Mouse (Mus musculus) gastrocnemius, adult 2 months (tissue): ENCODE data around the gene Acadsb. TPM values are rescaled to one million over a fixed set of nuclear protein-coding genes. Genes with fewer than 3 reads are reported as not detected.
"Not testable (repeated sequence)": the region's sequence is repeated elsewhere in the genome, so short reads cannot be mapped to it uniquely, and the experiment has no call there.

Source experiments
- DNase-seq: peaks from one replicate; pipeline ENCODE4 v3.0.0; 2022
- H3K27ac ChIP-seq: fragments of 200-600 bp; 2 replicates; pipeline ENCODE4 v1.8.1; 2022; ENCODE audit warnings: mild to moderate bottlenecking
- H3K4me3 ChIP-seq: fragments of 200-600 bp; 2 replicates; pipeline ENCODE4 v1.8.1; 2022; ENCODE audit warnings: mild to moderate bottlenecking, moderate library complexity
- CTCF ChIP-seq: fragments of 200-600 bp; IDR thresholded peaks from 2 replicates; pipeline ENCODE4 v1.8.1; 2022; ENCODE audit warnings: antibody characterized with exemption, mild to moderate bottlenecking, moderate library complexity
- intact Hi-C: fragments of 180-260 bp; cut with DNase I; formaldehyde crosslinking; loops from one replicate; pipeline ENCODE4 v1.15.1; 2025
- total RNA-seq, 2 experiments: library from RNA; stranded (reverse); gene quantifications; 2 replicates each; pipeline ENCODE4 v1.2.3; 2021

Acadsb gene
- total RNA-seq, 2 experiments from 2014 or later: 143 to 219 TPM

DNA sequence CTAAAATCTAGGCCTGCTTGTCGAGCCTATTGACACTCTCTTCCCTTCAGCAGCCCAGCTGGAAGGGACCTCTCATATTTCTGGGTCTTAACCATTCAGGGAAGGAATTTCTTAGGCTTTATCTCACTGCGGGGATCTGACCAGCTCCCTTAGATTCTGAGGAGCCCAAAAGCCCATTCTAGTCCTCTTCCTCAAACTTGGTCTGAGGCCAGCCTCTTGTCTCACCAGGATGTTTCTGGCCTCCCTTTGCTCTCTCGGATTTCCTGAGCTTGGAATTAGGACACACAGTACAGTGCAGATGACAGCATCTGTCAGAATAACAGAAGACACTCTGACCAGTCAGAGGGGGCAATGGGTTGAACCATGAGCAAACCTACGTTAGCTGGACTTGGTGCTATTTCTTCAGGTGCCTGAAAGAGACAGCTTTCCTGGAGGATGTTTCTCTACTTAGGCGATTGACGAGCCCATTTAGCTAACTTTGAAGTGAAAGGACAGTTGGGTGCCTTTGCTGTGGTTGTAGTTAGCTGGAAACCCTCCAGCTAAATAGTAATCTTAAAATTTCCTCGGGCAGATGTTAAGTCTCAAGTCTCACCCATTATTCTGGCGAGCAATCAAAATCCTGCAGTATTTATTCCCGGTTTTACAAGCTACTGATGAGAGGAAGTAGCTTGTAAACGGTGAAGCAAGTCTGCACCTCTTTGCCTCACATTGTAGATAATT lies 980 bp downstream of the Acadsb start:
- peak; percentile 27 for DNase-seq
- H3K4me3 ChIP-seq: peak overlapping the region; percentile 74
- intact Hi-C loops: loop anchor here (2.0 to 10.0 kb wide), 2 partner anchors 49 to 143 kb away; partner anchors contain the start of gene 2310057M21Rik
- no peak for TF ChIP-seq CTCF
- H3K27ac ChIP-seq: peak overlapping the region; percentile 96

DNA sequence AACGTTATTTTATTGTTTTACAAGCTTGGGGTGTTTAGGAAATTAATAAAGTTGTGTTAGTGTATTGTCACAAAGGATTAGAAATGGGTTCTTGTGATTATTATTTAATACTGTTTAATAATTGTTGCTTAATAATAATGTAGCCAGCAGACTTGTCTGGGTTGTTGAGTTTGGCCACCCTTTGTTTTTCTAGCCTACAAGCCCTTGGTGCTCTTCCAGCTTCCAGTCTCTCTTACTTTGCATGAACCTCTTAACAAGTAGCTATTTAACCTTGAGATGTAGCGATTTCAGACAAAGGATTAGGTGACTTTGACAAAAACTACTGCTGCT lies 1.5 kb downstream of the Acadsb start:
- TF ChIP-seq CTCF: no peak
- intact Hi-C loops: loop anchor here (2.0 to 10.0 kb wide), 2 partner anchors 49 to 143 kb away; partner anchors contain the start of gene 2310057M21Rik
- DNase-seq: no peak
- Histone ChIP-seq H3K4me3 (peak overlapping the region; percentile 74), H3K27ac (no peak overlapping the region; the same call in 1 of the 2 replicates)

DNA sequence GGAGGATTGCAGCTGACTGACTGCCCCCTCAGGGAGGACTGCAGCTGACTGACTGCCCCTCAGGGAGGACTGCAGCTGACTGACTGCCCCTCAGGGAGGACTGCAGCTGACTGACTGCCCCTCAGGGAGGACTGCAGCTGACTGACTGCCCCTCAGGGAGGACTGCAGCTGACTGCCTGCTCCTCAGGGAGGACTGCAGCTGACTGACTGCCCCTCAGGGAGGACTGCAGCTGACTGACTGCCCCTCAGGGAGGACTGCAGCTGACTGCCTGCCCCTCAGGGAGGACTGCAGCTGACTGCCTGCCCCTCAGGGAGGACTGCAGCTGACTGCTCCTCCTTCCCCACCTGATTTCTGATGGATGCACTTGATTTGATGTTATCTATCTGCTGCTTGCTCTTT lies 6.3 kb downstream of the Acadsb start:
- H3K27ac ChIP-seq, H3K4me3 ChIP-seq, DNase-seq: not testable (repeated sequence)
- intact Hi-C loops: loop anchor here (10.0 kb wide), 1 partner anchor 138 kb away; no protein-coding TSS in a partner anchor

DNA sequence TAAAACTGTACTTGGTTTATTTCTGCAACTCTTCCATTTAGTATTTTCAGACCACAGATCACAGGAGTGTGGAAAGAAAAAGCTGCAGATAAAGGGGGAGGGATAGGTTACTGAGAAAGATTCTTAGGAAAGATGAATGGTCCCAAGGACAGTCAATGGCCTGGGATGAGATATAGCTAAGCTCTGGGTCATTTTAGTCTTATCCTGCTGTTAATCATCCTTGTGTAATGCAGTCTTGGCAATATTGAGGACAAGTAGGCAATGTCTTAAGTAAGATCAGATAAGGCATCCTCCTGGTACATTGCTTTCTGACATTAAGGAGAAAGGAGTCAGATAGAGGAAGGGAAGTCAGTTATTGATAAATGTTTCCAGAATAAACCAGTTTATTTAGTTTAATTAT lies 7.2 kb downstream of the Acadsb start:
- intact Hi-C loops: loop anchor here (10.0 kb wide), 1 partner anchor 137 kb away; no protein-coding TSS in a partner anchor
- Histone ChIP-seq H3K4me3 (no peak overlapping the region), H3K27ac (no peak overlapping the region)
- no peak for DNase-seq
- TF ChIP-seq CTCF: no peak

DNA sequence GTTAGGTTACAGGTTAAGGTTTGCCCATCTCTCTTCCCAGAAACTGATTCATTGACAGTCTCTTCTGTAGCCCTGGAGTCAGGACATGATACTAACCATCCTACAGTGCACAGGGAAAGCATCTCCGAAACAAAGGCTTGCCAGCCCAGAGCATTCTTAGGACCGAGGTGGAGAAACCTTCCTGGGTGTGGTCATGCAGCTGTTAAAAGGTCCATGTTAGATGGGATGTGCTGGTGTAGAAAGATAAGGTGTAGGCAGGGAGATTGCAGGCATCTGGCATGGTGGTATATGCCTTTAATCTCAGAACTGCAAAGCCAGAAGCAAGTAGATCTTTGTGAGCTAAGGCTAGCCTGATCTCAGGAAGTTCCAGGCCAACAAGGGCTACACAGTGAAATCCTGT lies 14.5 kb downstream of the Acadsb start:
- H3K27ac ChIP-seq: no peak overlapping the region
- no peak for DNase-seq
- H3K4me3 ChIP-seq: no peak overlapping the region
- intact Hi-C loops: no loop called here
- TF ChIP-seq CTCF: no peak

DNA sequence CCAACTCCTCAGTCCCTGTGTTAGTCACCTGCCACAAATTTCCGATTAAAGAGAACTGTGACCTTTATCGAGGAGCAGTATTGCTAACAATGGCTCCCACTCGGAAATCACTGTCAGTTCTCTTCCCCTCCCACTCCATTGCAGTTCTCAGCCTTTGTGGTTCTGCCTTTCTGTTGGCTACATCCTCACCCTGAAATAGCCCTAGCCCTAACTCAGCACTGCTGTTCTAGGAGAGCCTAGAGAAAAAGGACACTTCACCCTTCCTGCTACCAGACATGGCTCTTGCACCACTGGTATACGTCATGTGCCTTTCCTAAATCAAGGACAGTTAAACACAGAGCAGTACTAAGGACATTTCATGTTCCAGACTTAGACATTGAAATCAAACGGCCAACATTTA lies 16.9 kb downstream of the Acadsb start:
- intact Hi-C loops: no loop called here
- Histone ChIP-seq H3K27ac (no peak overlapping the region), H3K4me3 (no peak overlapping the region)
- no peak for TF ChIP-seq CTCF
- DNase-seq: no peak

DNA sequence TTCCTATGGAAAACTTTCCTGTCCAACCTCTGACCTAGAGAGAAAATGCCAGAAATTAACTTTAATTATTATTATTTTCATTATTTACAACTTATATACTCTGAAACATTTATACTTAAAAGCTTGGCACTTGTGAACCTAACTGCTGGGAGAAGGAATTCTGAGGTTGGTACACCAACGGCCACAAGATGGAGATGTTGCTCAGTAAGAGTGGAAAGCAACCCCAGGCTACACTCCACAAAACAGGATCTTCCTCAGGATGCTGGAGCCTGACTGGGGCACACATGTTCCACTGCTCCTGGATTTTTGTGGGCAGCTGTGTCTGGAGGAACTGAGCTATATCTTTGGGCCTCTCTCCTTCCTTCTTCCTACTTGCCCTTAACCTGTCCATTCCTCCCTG lies 21.8 kb downstream of the Acadsb start:
- intact Hi-C loops: loop anchor here (1.0 kb wide), 1 partner anchor 450 kb away; no protein-coding TSS in a partner anchor
- Histone ChIP-seq H3K4me3 (no peak overlapping the region), H3K27ac (no peak overlapping the region)
- DNase-seq: peak; percentile 22
- TF ChIP-seq CTCF: peak; percentile 51

DNA sequence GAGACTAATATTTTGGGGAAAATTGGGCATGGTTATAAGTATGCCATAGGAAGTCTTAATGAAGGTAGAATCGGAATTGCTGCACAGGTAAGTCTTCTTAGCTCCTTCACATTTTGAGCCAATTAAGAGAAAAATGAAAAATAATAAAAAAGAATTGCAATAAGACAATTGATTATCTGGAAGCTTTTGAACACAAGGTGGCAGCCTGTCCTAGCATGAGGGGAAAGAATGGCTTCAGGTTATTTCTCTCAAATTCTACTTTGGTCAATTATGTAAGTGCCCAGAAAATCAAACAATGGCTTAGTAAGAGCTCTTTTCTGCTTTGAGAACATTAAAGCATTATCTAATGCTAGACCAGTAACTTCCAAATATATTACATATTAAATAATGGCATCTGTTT lies 23.9 kb downstream of the Acadsb start:
- intact Hi-C loops: no loop called here
- no peak for TF ChIP-seq CTCF
- H3K27ac ChIP-seq: no peak overlapping the region
- DNase-seq: no peak
- no peak overlapping the region for H3K4me3 ChIP-seq

DNA sequence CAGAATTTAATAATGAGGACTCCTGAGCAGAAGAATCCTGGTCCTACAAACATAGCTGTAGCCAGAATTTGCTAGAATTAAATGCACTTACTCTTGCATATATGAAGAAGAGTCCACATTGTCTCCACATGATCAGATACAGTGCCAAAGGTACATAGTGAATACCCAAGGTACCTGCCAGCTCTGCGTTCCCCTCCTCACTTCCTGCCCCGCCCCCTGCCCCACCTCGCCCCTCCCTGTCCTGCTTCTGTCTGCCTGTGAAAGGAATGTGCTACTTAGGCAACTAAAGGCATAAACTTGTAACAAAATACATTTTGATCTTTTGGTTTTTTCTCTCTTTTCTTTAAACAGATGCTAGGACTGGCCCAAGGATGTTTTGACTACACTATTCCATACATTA lies 26.6 kb downstream of the Acadsb start:
- intact Hi-C loops: no loop called here
- Histone ChIP-seq H3K4me3 (no peak overlapping the region), H3K27ac (no peak overlapping the region)
- DNase-seq: no peak
- no peak for TF ChIP-seq CTCF

DNA sequence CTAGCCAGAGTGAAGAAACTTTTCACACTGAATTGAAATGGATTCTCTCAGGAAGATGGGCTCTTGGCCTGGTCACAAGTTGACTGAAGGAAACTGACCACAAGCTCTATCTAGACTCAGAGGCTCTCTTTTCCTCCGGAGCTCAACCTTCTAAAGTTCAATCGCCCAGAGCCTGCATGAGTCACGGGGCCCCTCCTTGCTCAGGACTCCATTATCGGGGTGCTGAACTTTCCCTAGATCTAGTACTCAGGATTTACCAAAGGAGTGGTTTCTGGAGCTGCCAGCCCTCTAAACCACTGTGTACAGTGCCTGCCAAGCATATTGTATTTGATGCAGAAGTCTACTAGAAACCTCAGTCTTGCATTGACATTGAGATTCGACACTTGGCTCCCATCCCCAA lies 46.3 kb downstream of the Acadsb start:
- no peak for TF ChIP-seq CTCF
- H3K27ac ChIP-seq: no peak overlapping the region
- no peak for DNase-seq
- intact Hi-C loops: no loop called here
- H3K4me3 ChIP-seq: no peak overlapping the region

DNA sequence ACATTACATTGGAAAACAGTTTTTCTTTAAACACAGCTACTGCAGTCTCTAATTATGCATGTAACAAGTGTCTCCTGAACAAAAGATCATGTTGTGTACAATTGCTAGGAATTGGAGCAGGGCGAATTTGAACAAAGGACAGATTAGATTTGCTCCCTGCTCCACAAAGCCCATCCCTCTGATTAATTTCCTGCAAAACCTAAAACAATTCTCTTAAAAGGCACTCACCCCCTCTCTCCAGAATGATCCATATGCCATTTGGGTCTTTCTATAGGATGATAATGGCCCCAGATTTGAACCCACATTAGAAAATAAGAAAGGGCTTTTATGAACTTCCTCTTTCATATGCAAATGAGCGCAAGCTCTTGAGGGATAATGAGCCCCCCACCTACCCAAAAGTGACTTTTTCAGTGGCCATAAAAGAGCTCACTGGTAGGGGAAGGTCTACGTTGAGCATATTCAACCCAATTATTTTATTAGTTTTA lies 54.8 kb downstream of the Acadsb start:
- no peak for TF ChIP-seq CTCF
- H3K4me3 ChIP-seq: no peak overlapping the region
- no peak for DNase-seq
- intact Hi-C loops: no loop called here
- no peak overlapping the region for H3K27ac ChIP-seq

DNA sequence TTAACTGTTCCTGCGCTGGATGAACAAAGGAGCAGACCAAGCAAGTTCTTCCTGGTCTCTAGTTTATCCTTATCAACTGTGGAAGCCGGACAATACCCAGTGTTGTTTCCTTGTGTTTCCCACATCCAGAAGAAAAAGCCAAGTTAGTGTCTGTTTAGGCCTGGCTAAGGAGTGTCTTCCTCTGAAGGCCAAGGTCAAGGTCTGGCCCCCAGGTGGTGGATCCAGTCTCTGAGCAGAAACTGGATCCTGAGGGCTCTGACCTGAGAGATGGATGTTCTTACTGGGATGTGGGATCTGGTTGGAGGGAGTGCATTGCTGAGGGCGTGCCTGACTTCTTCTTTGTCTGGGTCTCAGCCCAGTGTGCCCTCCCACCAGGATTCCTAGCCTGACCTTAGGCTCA lies 55.3 kb downstream of the Acadsb start:
- Histone ChIP-seq H3K4me3 (no peak overlapping the region), H3K27ac (no peak overlapping the region)
- no peak for TF ChIP-seq CTCF
- no peak for DNase-seq
- intact Hi-C loops: no loop called here

DNA sequence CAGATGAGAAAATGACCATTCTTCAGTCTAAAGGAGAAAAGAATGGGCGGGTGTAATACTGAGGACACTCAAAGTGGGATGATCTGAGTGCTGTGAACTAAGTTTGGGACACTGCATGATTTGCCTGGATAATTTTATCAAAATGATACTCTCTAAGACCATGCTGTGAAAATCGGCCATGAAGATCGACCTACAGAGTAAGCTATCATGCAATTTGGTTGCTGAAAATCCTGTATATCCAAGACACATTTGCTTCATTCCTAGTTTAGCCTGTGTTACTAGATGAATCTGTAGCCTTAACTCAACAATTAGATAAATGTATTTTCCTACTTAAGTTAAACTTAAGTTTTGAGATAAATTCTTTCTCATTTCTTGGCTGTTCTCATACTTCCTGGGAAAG lies 56.9 kb downstream of the Acadsb start:
- no peak for TF ChIP-seq CTCF
- intact Hi-C loops: no loop called here

DNA sequence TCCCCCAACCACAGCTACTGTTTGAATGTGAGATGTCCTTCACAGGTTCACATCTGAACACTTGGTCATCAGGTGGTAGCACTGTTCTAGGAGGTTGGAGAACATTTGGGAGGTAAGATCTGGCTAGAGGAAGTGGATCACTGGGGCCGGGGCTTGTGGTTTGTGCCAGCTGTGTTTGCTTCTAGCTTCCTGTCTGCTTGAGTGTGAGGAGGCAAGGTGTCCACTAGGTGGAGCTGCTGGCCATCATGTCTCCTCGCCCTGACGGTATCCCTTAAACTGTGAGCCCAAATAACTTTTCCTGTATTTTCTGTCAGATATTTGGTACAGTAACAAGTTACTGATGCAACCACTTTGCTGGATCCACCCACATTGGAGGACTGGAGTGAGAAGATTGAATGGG lies 59.1 kb downstream of the Acadsb start:
- H3K4me3 ChIP-seq: no peak overlapping the region
- DNase-seq: no peak
- intact Hi-C loops: no loop called here
- H3K27ac ChIP-seq: no peak overlapping the region
- TF ChIP-seq CTCF: peak; percentile 20; the same call in 1 of the 2 replicates

More for the DNA sequence above, 56.9 kb downstream of the Acadsb start:
- no peak for DNase-seq
- Histone ChIP-seq H3K27ac (no peak overlapping the region), H3K4me3 (no peak overlapping the region)
